Mouse (Mus musculus) hematopoietic multipotent progenitor cell, adult 10-12 weeks (in vitro differentiated cells): ENCODE results near the gene Mapk1. TPM values are rescaled to one million over a fixed set of nuclear protein-coding genes. Genes with fewer than 3 reads are reported as not detected.

Experiments
- polyA plus RNA-seq: library from polyadenylated mRNA; stranded (reverse); fragments of >175 nt; gene quantifications from 2 replicates; pipeline ENCODE4 v1.2.3, GENCODE M21; 2012; ENCODE audit warnings: low replicate concordance

Gene Mapk1
- polyA plus RNA-seq: 28.5 and 40.4 TPM in 2 replicates

DNA sequence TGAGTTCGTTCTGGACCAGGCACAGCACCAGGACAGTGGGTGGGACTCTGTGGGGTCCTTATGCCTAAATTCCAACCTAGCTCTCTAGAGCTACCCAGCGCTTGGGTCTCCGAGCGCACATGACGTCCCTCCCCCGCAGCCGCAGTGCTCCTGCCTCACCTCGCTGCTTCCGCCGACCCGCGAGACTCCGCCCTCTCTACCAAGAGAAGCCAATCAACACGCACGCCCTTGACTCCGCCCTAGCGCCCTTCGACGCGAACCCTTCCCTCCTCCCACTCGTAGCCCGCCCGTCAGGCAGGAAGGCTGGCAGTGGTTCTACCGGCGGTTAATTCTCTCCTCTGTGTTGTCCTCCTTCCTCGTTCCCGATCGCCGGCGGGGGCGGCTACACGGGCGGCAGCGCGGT is at the start of gene Mapk1:
Gene Mapk1 (plus strand): TSS at position 252 of the 403 bp plus-strand sequence.

GRCm38 (mm10) chr16:17069511-17070443 is 86.6 kb downstream of the Mapk1 start, which contains the start of gene Ypel1:
Ypel1 (plus strand) TSS chr16:17069696.

Other genes with a start within 250 kb of the Mapk1 start
- gene Spag6l, start 153.9 kb upstream of the Mapk1 start, polyA plus RNA-seq: not detected in 2 replicates
- 0.16 and 0.45 TPM in 2 replicates for gene Igll1, start 119.4 kb upstream of the Mapk1 start, polyA plus RNA-seq
- gene Top3b, start 112.6 kb upstream of the Mapk1 start, polyA plus RNA-seq: 33.8 and 50.2 TPM in 2 replicates
- 0.48 TPM in 1 of 2 replicates, not detected in the other for gene Vpreb1, start 112.5 kb upstream of the Mapk1 start, polyA plus RNA-seq
- gene Ppm1f, start 86.9 kb upstream of the Mapk1 start, polyA plus RNA-seq: 2.6 and 7.3 TPM in 2 replicates
- gene Ypel1, start 86.3 kb downstream of the Mapk1 start, polyA plus RNA-seq: 0.42 and 0.83 TPM in 2 replicates
- gene Ppil2, start 127.9 kb downstream of the Mapk1 start, polyA plus RNA-seq: 67.1 and 127 TPM in 2 replicates
- 4.8 and 5.8 TPM in 2 replicates for gene 2610318N02Rik, start 141.8 kb downstream of the Mapk1 start, polyA plus RNA-seq
- 74.0 and 181 TPM in 2 replicates for gene Sdf2l1, start 149.0 kb downstream of the Mapk1 start, polyA plus RNA-seq
- 10.2 and 23.9 TPM in 2 replicates for gene Ydjc, start 161.2 kb downstream of the Mapk1 start, polyA plus RNA-seq
- 1.6 and 1.7 TPM in 2 replicates for gene Ccdc116, start 163.8 kb downstream of the Mapk1 start, polyA plus RNA-seq
- 55.2 and 55.9 TPM in 2 replicates for gene Ube2l3, start 219.3 kb downstream of the Mapk1 start, polyA plus RNA-seq
- gene Rimbp3, start 225.2 kb downstream of the Mapk1 start, polyA plus RNA-seq: 0.09 and 0.10 TPM in 2 replicates